Mouse (Mus musculus) stomach, embryonic 14.5 days (tissue): ENCODE results near the gene Ttll4. TPM values are rescaled to one million over a fixed set of nuclear protein-coding genes. Genes with fewer than 3 reads are reported as not detected.

Experiments
- ATAC-seq: fragments of 200-750 bp; cut with Nextera tagmentation; 2 replicates; pipeline ENCODE4 v1.8.0; 2017; ENCODE audit warnings: low read depth, moderate TSS enrichment; ENCODE audit not compliant: insufficient number of reproducible peaks, insufficient read depth, low FRiP score
- H3K27ac ChIP-seq: fragments of 300-500 bp; sonication (generic); 2 replicates; pipeline ENCODE4 v1.5.1; 2014; ENCODE audit warnings: mild to moderate bottlenecking, low read length, moderate library complexity, mixed read lengths
- H3K27me3 ChIP-seq: fragments of 300-500 bp; sonication (generic); 2 replicates; pipeline ENCODE4 v1.6.1; 2014; ENCODE audit warnings: low read length, control low read depth, mixed read lengths; ENCODE audit not compliant: control insufficient read depth, insufficient read depth
- H3K36me3 ChIP-seq: fragments of 300-500 bp; sonication (generic); 2 replicates; pipeline ENCODE4 v1.6.1; 2014; ENCODE audit warnings: mild to moderate bottlenecking, control low read depth, low read length, moderate library complexity, mixed read lengths; ENCODE audit not compliant: control insufficient read depth, insufficient read depth
- H3K4me1 ChIP-seq: fragments of 300-500 bp; sonication (generic); 2 replicates; pipeline ENCODE4 v1.6.1; 2014; ENCODE audit warnings: low read length, control low read depth, mixed read lengths; ENCODE audit not compliant: control insufficient read depth, insufficient read depth
- H3K4me2 ChIP-seq: fragments of 300-500 bp; sonication (generic); replicated peaks from 2 replicates; pipeline ENCODE4 v1.6.1; 2014; ENCODE audit warnings: low read depth, low read length, control low read depth
- H3K4me3 ChIP-seq: fragments of 300-500 bp; sonication (generic); 2 replicates; pipeline ENCODE4 v1.5.1; 2014; ENCODE audit warnings: low read depth, low read length, control low read depth
- H3K9ac ChIP-seq: fragments of 300-500 bp; sonication (generic); replicated peaks from 2 replicates; pipeline ENCODE4 v1.6.1; 2014; ENCODE audit warnings: low read depth, mild to moderate bottlenecking, control low read depth, low read length, moderate library complexity, mixed read lengths
- H3K9me3 ChIP-seq: fragments of 300-500 bp; sonication (generic); 2 replicates; pipeline ENCODE4 v1.6.1; 2016; ENCODE audit warnings: low read depth, low read length, control low read depth; ENCODE audit not compliant: control insufficient read depth
- WGBS: fragments of 180-500 bp; shearing (Covaris S2); extraction: QIAGEN DNeasy Blood & Tissue Kit; methylation state at CpG from one replicate; pipeline ENCODE4 v1.1.7; 2014; 5-methylcytosine and 5-hydroxymethylcytosine counted together
- polyA plus RNA-seq: library from polyadenylated mRNA; unstranded; fragments of >200 nt; fragmentation: Nextera tagmentation; extraction: Ambion mirVana; gene quantifications from 2 replicates; pipeline ENCODE4 v1.2.1, GENCODE M21; 2014

Gene Ttll4
- polyA plus RNA-seq, 1 experiment from 2014 or later = 26.4 TPM

- H3K4me3 ChIP-seq = no peak overlapping the region
- peak; percentile 54; the same call in 1 of the 2 replicates for ATAC-seq
Measured at GRCm38 (mm10) chr1:74749301-74749700, 87.8 kb downstream of the Ttll4 start.

GRCm38 (mm10) chr1:74750683-74751082 lies 89.1 kb downstream of the Ttll4 start:
- no peak overlapping the region for H3K4me3 ChIP-seq
- ATAC-seq = no peak
- no peak overlapping the region for H3K9ac ChIP-seq
- H3K36me3 ChIP-seq = no peaks in the 10 kb centered on the region
- no peak overlapping the region for H3K4me2 ChIP-seq
- H3K27ac ChIP-seq = no peak overlapping the region
- WGBS = 78% methylated on average over 4 of the region's 4 CpGs
- no peaks in the 10 kb centered on the region for H3K27me3 ChIP-seq
- no peaks in the 10 kb centered on the region for H3K9me3 ChIP-seq
- H3K4me1 ChIP-seq = peaks cover 4% of the 10 kb centered on the region

More at GRCm38 (mm10) chr1:74749301-74749700, 87.8 kb downstream of the Ttll4 start:
- peak overlapping the region; percentile 39; the same call in 1 of the 2 replicates for H3K4me2 ChIP-seq
- no peaks in the 10 kb centered on the region for H3K27me3 ChIP-seq
- no peaks in the 10 kb centered on the region for H3K36me3 ChIP-seq
- 52% methylated on average over 7 of the region's 7 CpGs for WGBS
- H3K9me3 ChIP-seq = no peaks in the 10 kb centered on the region
- H3K4me1 ChIP-seq = peaks cover 4% of the 10 kb centered on the region
- H3K27ac ChIP-seq = no peak overlapping the region
- H3K9ac ChIP-seq = no peak overlapping the region

- no peaks in the 10 kb centered on the region for H3K36me3 ChIP-seq
- 73% methylated on average over 8 of the region's 8 CpGs for WGBS
- ATAC-seq = no peak
- no peak overlapping the region for H3K4me3 ChIP-seq
- no peak overlapping the region for H3K9ac ChIP-seq
- no peak overlapping the region for H3K4me2 ChIP-seq
- H3K4me1 ChIP-seq = peaks cover 4% of the 10 kb centered on the region
- no peaks in the 10 kb centered on the region for H3K27me3 ChIP-seq
- no peak overlapping the region for H3K27ac ChIP-seq
- H3K9me3 ChIP-seq = no peaks in the 10 kb centered on the region
Measured at GRCm38 (mm10) chr1:74752150-74752549, 90.6 kb downstream of the Ttll4 start.

- Histone ChIP-seq H3K36me3 (no peaks in the 10 kb centered on the region), H3K9ac (no peak overlapping the region), H3K9me3 (no peaks in the 10 kb centered on the region), H3K4me3 (no peak overlapping the region), H3K4me2 (no peak overlapping the region), H3K27ac (no peak overlapping the region), H3K4me1 (peaks cover 4% of the 10 kb centered on the region), H3K27me3 (no peaks in the 10 kb centered on the region)
- no peak for ATAC-seq
- whole genome bisulfite sequencing = 98% methylated on average over 3 of the region's 3 CpGs
Measured at GRCm38 (mm10) chr1:74752833-74753232, 91.3 kb downstream of the Ttll4 start.

Other genes with a start within 250 kb of the Ttll4 start
- gene Cnot9, start 155.7 kb upstream of the Ttll4 start, polyA plus RNA-seq = 70.3 and 72.3 TPM in 2 replicates
- gene Plcd4, start 118.9 kb upstream of the Ttll4 start, polyA plus RNA-seq = 0.83 TPM in 1 of 2 replicates, not detected in the other
- gene Usp37, start 117.5 kb upstream of the Ttll4 start, polyA plus RNA-seq = 40.5 and 43.0 TPM in 2 replicates
- 8.4 and 9.5 TPM in 2 replicates for gene Zfp142, start 73.5 kb upstream of the Ttll4 start, polyA plus RNA-seq
- gene Bcs1l, start 73.5 kb upstream of the Ttll4 start, polyA plus RNA-seq = 18.5 and 20.0 TPM in 2 replicates
- gene Rnf25, start 60.3 kb upstream of the Ttll4 start, polyA plus RNA-seq = 7.0 and 9.1 TPM in 2 replicates
- gene Stk36, start 60.3 kb upstream of the Ttll4 start, polyA plus RNA-seq = 8.4 and 8.9 TPM in 2 replicates
- 7.1 and 10.6 TPM in 2 replicates for gene Cyp27a1, start 51.8 kb downstream of the Ttll4 start, polyA plus RNA-seq
- 0.12 and 0.21 TPM in 2 replicates for gene Prkag3, start 87.5 kb downstream of the Ttll4 start, polyA plus RNA-seq
- gene Wnt6, start 110.1 kb downstream of the Ttll4 start, polyA plus RNA-seq = 0.97 and 1.9 TPM in 2 replicates
- gene Wnt10a, start 129.8 kb downstream of the Ttll4 start, polyA plus RNA-seq = 2.0 and 3.1 TPM in 2 replicates
- gene Cdk5r2, start 193.2 kb downstream of the Ttll4 start, polyA plus RNA-seq = 0.33 and 0.46 TPM in 2 replicates
- gene Fev, start 223.7 kb downstream of the Ttll4 start, polyA plus RNA-seq = 1.2 TPM in 1 of 2 replicates, not detected in the other
- gene Cryba2, start 231.4 kb downstream of the Ttll4 start, polyA plus RNA-seq = 0.36 and 0.38 TPM in 2 replicates